Mouse (Mus musculus) liver, postnatal 0 days (tissue): Measurements from ENCODE around the gene Prss27.

Experiments
- CTCF ChIP-seq: sonication (generic); IDR thresholded peaks from 2 replicates; pipeline ENCODE4 v1.5.1; 2016; ENCODE audit warnings: antibody characterized with exemption, low read depth
- EP300 ChIP-seq: IDR thresholded peaks from 2 replicates; pipeline ENCODE4 v1.6.1; 2016; ENCODE audit warnings: antibody characterized with exemption, low read depth, mild to moderate bottlenecking

DNA sequence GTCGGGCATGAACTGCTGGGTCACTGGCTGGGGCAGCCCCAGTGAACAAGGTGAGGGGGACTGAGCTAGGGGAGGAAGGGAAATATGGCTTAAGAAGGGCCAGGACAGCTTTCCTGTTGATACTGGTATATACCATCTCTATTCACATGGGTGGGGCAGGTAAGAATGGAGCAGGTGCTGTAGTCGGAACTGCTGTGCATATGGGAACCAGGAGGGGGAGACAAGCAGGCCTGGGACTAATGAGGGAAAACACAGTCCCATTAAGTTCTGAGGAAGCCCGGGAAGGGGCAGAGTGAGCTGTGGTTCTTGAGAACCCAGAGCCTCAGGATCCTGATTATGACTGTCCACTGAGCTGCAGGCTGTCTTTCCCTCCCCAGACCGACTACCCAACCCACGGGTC lies 6.5 kb downstream of the Prss27 start:
- TF ChIP-seq CTCF (no peak), EP300 (no peak)
